Mouse (Mus musculus): ENCODE data around the gene Plekhg5.

DNA sequence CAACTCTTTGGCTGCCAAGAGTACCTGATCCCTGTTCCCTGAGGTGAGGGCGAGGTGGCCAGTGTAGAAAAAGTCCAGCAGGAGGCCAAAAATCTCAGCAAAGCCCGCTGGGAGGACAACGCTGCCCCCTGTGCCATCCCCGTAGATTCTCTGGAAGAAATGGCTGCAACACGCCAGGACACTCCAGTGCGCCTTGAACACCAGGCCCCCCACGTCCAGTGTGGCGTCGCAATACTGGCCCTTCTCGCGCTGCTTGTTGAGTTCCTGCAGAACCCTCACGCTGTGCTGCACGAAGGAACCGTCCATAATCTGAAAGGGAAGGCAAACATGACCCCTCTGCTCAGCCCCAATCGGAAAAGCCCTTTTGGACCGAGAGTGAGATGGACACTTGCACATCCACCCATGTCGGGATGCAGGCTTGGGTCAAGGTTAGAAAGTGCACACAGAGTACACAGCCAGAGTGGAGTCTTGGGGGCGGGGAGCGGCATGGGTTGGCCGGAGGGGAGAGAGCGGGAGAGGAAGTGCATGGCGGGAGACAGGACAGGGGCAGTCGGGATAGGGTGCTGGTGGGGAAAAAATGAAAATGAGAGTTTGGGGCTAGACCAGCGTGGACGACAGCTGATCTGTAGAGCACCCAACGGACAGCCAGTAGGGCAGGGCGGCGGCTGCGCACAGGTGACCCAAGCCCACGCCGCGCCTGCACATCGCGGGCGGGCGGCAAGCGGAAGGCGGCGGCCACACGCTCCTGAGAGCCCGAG lies 45.4 kb upstream of the Plekhg5 start:
- TF ChIP-seq CTCF (IDR thresholded peaks at IDR 0.05; ENCODE audit: insufficient read depth, low read length), result no peak
- TF ChIP-seq POLR2A (IDR thresholded peaks at IDR 0.05; ENCODE audit: borderline replicate concordance, extremely low read depth, low read depth, low read length), result no peak
